Mouse (Mus musculus) cerebellum, adult 2 months (tissue): ENCODE data around the gene Tpra1. TPM values are rescaled to one million over a fixed set of nuclear protein-coding genes. Genes with fewer than 3 reads are reported as not detected.

Experiments
- DNase-seq, 2 experiments: peaks; one replicate each; pipeline ENCODE4 v3.0.0; 2021
- H3K27ac ChIP-seq: fragments of 200-500 bp; 2 replicates; pipeline ENCODE4 v1.5.1; 2012; ENCODE audit warnings: low read length, control low read depth, inconsistent platforms; ENCODE audit not compliant: insufficient read depth
- H3K27me3 ChIP-seq: fragments of 200-500 bp; 2 replicates; pipeline ENCODE4 v1.6.1; 2012; ENCODE audit warnings: inconsistent platforms, mild to moderate bottlenecking, low read length, moderate library complexity; ENCODE audit not compliant: control insufficient read depth, insufficient read depth
- H3K4me1 ChIP-seq: fragments of 200-500 bp; 2 replicates; pipeline ENCODE4 v1.6.1; 2011; ENCODE audit warnings: low read length; ENCODE audit not compliant: control insufficient read depth, insufficient read depth
- H3K4me3 ChIP-seq: fragments of 200-500 bp; replicated peaks from 2 replicates; pipeline ENCODE3; 2011; ENCODE audit warnings: mild to moderate bottlenecking, low read depth, low read length, control low read depth; ENCODE audit not compliant: insufficient read depth
- CTCF ChIP-seq: fragments of 200-500 bp; IDR thresholded peaks from 2 replicates; pipeline ENCODE4 v1.5.1; 2011; ENCODE audit warnings: low read depth, mild to moderate bottlenecking, control low read depth, low read length, moderate library complexity, borderline replicate concordance; ENCODE audit not compliant: insufficient read depth
- POLR2A ChIP-seq: fragments of 200-500 bp; IDR thresholded peaks from 2 replicates; pipeline ENCODE4 v1.6.1; 2011; ENCODE audit warnings: low read length, control low read depth, borderline replicate concordance; ENCODE audit not compliant: insufficient read depth
- WGBS: fragments of 180-500 bp; shearing (Covaris S2); methylation state at CpG from one replicate; pipeline ENCODE4 v1.1.7; 2018; 5-methylcytosine and 5-hydroxymethylcytosine counted together
- polyA plus RNA-seq: library from polyadenylated mRNA; depleted of rRNA; stranded (reverse); fragments of >200 nt; gene quantifications from 2 replicates; pipeline ENCODE4 v1.2.3, GENCODE M21; 2012

Tpra1 gene
- polyA plus RNA-seq, 1 experiment: 206 TPM

DNA sequence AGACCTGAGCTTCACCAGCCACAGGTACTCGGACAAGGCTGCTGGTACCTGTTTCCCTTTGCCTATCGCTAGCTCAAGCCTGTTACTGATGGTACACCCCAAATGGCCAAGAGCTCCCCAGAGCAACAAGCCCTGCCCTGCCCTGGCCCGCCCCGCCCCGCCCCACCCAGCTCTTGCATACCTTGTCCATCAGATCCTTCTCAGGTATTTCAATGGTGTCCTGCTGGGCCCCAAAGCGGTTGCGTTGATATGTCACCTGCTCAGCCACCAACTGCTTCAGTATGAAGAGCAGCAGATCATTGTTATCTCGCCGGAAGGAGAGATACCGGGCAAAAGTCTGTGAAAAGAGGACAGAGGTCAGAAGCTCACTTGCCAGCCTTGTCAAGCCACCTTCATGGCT is 17.9 kb upstream of the Tpra1 start:
- H3K4me3 ChIP-seq: no peak overlapping the region
- no peak for DNase-seq
- TF ChIP-seq CTCF (no peak), POLR2A (no peak)
- 97% methylated on average over 10 of the region's 10 CpGs for WGBS
- H3K27me3 ChIP-seq: no peaks in the 10 kb centered on the region
- no peaks in the 10 kb centered on the region for H3K4me1 ChIP-seq
- H3K27ac ChIP-seq: no peak overlapping the region

- H3K4me1 ChIP-seq: no peaks in the 10 kb centered on the region
- no peak overlapping the region for H3K4me3 ChIP-seq
- DNase-seq: no peak
- no peak for TF ChIP-seq CTCF
- no peak for TF ChIP-seq POLR2A
- no peaks in the 10 kb centered on the region for H3K27me3 ChIP-seq
- H3K27ac ChIP-seq: no peak overlapping the region
- 73% methylated on average over 17 of the region's 17 CpGs for WGBS
Measured at GRCm38 (mm10) chr6:88884690-88885089, 17.4 kb upstream of the Tpra1 start.

- no peaks in the 10 kb centered on the region for H3K4me1 ChIP-seq
- DNase-seq: no peak
- no peak overlapping the region for H3K4me3 ChIP-seq
- H3K27ac ChIP-seq: no peak overlapping the region
- H3K27me3 ChIP-seq: no peaks in the 10 kb centered on the region
- TF ChIP-seq POLR2A: no peak
- no peak for TF ChIP-seq CTCF
- WGBS: 57% methylated on average over 12 of the region's 12 CpGs
Measured at GRCm38 (mm10) chr6:88885644-88886416, 16.2 kb upstream of the Tpra1 start.

GRCm38 (mm10) chr6:88886417-88886967 is 15.6 kb upstream of the Tpra1 start:
- Histone ChIP-seq H3K4me3 (no peak overlapping the region), H3K27ac (no peak overlapping the region), H3K4me1 (no peaks in the 10 kb centered on the region), H3K27me3 (no peaks in the 10 kb centered on the region)
- TF ChIP-seq POLR2A (no peak), CTCF (no peak)
- 33% methylated on average over 2 of the region's 2 CpGs for WGBS
- DNase-seq: no peak

DNA sequence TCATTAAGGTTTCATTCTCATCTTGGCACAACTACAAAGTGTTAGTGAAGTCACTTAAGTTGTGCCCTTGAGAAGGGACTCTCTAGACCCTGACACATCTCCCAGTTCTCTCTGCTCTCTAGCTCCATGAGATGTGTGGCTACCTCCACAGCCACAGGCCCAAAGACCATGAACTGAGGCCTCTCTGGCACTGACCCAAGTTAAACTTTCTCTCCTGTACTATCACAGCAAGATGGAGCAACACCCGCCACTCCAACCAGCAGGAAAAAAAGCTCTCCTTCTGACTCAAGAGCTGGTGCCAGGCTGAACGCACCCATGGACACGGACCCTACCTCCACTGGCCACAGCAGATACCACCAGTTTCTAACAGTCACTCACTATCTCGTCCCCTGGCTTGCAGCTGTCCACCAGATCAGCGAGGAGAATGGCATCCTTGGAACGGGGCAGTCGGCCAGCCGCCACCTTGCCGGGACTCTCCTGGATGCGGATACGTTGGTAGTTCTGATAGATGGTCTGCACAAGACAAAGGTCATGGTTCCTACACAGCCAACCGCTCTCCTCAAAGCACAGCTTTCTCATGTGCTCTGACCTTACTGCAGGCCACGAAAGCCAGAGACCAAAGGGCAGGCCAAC is 12.5 kb upstream of the Tpra1 start:
- Histone ChIP-seq H3K4me1 (peaks cover 3% of the 10 kb centered on the region; the same call in 1 of the 2 replicates), H3K4me3 (no peak overlapping the region), H3K27ac (no peak overlapping the region), H3K27me3 (no peaks in the 10 kb centered on the region)
- no peak for TF ChIP-seq POLR2A
- no peak for TF ChIP-seq CTCF
- 86% methylated on average over 13 of the region's 13 CpGs for WGBS
- no peak for DNase-seq

GRCm38 (mm10) chr6:88890832-88891231 is 11.2 kb upstream of the Tpra1 start:
- 89% methylated on average over 7 of the region's 7 CpGs for WGBS
- Histone ChIP-seq H3K27ac (no peak overlapping the region), H3K4me3 (no peak overlapping the region), H3K27me3 (no peaks in the 10 kb centered on the region), H3K4me1 (peaks cover 3% of the 10 kb centered on the region; the same call in 1 of the 2 replicates)
- DNase-seq: no peak
- no peak for TF ChIP-seq POLR2A
- no peak for TF ChIP-seq CTCF

GRCm38 (mm10) chr6:88893559-88893958 is 8.5 kb upstream of the Tpra1 start:
- no peak overlapping the region for H3K27ac ChIP-seq
- peaks cover 3% of the 10 kb centered on the region; the same call in 1 of the 2 replicates for H3K4me1 ChIP-seq
- H3K4me3 ChIP-seq: no peak overlapping the region
- TF ChIP-seq CTCF: peak; percentile 93
- TF ChIP-seq POLR2A: no peak
- H3K27me3 ChIP-seq: no peaks in the 10 kb centered on the region
- 37% methylated on average over 5 of the region's 5 CpGs for WGBS
- peak; percentile 73 to 80 for DNase-seq
